Mouse (Mus musculus) cerebellum, postnatal 36 days (tissue): Measurements from ENCODE around the gene 1110004F10Rik.
A peak's percentile ranks its signal among the peaks of the same experiment; 100 is the strongest.

Source experiments
- DNase-seq, 2 experiments: peaks; one replicate each; pipeline ENCODE4 v3.0.0; 2021 to 2022; ENCODE audit warnings: mixed read lengths in 2 of 2

The 1110004F10Rik gene

DNA sequence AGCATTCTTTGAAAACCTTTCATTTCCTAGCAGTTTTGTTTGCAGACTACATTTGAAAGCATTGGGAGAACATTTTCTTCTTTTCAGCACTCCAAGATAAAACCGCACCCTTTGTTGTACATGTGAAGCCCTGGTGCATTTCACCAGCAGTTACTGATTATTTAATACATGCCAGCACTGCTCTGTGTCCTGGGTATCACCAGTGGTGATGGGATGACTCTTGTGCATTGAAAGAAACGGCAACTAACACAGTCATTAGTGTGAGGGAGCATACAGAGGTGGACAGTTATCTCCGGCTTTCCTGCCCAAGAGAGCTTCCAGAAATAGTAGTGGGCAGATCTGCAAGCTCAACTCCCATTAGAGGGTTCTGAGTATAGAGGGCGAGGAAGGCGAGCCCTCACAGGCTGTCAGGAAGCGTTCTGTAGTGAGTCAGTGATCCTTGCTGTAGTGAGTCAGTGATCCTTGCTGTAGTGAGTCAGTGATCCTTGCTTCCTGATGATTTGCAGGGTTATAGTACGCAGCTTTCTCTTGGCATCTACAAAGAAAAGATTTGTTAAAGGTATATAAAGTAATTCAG, 60.8 kb downstream of the 1110004F10Rik start:
- no peak for DNase-seq

DNA sequence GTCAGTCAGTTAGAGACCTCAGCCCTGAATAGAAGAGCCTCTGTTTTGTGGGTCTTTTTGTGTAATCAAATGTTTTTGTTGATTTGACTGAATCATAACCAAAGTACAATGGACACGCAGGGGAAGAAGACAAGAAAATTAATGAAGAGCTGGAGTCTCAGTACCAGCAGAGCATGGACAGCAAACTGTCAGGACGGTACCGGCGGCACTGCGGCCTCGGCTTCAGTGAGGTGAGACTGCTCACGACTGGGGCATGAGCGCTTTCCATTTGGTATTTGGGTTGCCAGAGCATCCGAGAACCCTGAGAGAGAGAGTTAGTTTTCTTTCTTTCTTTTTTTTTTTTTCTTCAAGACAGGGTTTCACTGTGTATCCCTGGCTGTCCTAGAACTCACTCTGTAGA, 63.9 kb downstream of the 1110004F10Rik start:
- no peak for DNase-seq

- DNase-seq, result no peak
These were observed 71.5 kb downstream of the 1110004F10Rik start for GRCm38 (mm10) chr7:116110661-116111060.

DNA sequence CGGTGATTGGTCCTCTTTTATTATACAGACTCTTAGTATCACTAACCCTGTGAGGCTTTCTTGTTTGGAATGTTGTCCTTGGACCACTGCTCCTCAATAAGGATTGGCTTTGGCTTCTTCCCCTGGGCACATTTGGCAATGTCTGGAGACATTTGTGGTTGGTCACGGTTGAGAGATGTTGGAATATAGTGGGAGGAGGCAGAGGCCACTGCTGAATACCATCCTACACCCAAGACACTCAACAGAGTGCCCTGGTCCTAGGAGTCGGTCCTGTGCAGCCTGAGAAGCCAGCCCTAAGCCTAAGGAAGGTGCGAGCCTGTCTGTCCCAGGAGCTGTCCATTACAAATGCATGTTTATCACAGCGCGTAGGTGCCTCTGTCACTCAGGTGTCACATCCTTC, 72.3 kb downstream of the 1110004F10Rik start:
- DNase-seq, result no peak

DNA sequence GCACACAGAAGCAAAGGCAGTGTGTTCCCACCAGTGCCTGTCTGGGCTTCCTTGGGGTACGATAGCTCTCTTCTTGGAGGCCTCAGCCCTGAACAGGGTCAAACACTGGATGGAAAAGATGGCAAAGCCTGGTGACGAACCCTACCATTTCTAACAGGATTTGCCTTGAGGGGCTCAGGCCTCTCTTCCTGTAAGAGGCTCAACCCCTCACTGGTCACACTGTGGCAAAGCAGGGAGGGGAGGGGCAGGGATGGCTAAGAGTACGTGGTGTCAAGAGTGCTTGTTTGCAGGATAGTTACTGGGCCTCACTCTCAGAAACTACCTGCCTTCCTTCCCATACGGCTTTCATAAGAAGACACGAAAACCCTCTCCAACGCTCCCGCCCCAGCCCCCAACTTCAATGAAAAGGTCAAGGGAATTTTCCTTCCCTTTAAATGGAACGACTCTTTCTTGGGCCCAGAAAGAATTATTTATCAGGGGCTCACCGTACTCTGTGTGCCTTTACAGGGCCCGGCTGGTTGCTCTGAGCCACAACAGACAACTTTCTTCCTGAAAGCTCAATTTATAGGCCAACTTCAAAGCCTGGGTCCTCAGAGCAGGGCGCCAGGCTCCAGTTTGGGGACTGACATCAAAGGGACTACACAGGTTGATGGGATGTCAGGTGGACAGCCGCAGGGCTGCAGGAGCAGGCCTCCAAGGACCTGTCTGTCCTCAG, 76.2 kb downstream of the 1110004F10Rik start:
- DNase-seq, result no peak

- no peak for DNase-seq
These were observed 76.8 kb downstream of the 1110004F10Rik start for GRCm38 (mm10) chr7:116115991-116116390.

DNA sequence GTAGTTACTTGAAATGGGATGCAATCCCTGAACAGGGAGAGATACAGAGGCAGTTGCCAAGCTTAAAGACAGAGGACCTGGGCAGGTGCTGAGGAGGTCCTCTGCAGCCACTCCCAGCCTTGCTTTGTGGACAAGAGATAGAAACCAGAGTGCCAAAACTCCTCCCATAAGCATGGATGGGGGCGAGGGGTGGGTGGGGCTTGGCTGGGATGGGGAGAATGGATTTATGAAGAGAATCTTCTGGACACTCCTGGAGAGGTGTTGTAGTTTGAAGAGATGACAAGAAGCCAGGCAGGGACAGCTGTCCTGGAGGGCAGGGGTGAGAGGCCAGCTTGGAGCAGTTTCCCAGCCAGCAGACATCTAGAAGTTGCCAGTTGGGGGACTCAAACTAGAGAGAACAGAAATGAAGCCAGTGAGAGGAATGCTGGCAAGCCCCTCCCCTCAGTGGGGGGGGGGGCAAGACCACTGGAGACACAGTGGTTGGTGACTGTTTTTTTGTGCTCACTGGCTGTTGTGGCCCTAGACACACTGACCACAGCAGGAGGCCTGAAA, 80.2 kb downstream of the 1110004F10Rik start:
- DNase-seq, result no peak

DNA sequence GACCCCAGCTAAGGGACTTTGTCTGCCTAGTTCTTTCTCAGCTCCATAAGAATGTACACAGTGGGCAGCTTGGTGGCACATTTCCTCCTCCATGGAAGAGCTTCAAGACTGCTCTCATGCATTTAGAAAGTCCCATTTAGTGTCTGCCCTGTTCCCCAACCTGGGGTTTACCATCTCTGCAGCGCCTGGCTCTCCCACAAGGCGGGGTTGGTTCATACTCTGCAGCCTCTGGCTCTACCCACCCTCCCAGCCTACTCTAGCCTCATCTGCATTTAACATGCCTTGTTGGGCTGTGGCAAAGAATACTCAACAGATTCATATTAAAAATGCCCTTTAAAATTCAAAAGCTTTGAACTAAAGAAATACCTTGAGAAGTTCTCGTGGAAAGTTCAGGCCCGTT, 81.5 kb downstream of the 1110004F10Rik start:
- DNase-seq, result no peak

DNA sequence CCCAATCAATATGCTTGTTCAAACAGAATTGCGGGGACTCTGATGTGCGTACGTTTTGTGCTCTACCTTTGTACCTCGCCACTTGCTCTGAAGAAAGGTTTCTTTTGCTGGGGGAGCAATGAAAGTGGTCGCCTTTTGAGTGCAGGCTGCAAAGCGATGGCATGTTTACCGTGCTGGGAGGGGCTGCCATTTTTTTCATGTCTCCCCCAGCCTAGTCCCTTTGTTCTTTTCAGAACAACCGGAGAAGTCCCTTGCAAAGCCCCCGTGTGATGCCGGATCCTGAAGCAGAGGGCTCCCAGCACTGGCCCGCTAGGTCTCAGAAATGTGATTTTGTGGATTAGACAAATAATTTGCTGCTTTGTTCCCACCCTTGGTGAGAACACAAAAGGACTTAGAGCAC, 82.0 kb downstream of the 1110004F10Rik start:
- DNase-seq, result no peak

GRCm38 (mm10) chr7:116122981-116123596, 83.9 kb downstream of the 1110004F10Rik start:
- DNase-seq, result no peak

GRCm38 (mm10) chr7:116123597-116123985, 84.4 kb downstream of the 1110004F10Rik start:
- DNase-seq, result no peak

DNA sequence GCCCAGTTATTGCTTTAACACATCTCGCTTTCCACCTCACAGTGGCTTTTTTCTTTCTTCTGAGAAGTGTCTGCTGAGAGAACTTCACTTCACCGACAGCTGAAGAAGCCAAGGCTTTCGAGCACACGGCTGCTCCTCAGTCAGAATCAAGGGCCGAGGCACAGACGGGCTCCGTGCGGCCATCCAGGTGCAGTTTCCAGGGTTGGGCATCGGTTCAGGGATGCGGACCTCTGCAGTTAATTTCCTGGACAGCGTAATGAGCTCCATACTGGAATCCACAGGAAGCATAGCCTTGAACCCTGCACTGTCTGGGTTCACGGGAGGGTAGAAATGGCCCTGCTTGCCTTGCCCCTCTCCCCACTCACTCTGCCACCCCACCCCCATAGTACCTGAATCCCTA, 84.9 kb downstream of the 1110004F10Rik start:
- DNase-seq, result no peak

DNA sequence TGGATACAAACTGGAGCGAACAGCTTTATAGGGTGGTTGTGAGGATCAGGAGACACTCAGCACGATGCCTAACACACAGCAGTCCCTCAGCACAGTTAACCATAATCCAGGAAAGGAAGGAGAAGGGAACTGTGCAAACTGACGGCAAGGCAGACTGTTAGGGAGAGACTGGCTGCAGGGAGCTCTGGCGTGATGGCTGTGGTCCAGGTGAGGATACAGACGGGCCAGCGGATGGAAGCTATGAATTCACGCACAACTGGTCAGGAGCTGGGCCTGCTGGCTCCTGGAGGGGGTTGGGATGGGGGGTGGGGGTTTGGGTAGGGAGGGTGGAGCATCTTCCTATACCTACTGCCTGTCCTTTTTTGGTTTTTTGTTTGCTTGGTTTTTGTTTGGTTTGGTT, 86.5 kb downstream of the 1110004F10Rik start:
- DNase-seq, result no peak

- DNase-seq, result no peak
These were observed 87.9 kb downstream of the 1110004F10Rik start for GRCm38 (mm10) chr7:116127052-116127451.

- DNase-seq, result no peak
These were observed 89.1 kb downstream of the 1110004F10Rik start for GRCm38 (mm10) chr7:116128286-116128685.

DNA sequence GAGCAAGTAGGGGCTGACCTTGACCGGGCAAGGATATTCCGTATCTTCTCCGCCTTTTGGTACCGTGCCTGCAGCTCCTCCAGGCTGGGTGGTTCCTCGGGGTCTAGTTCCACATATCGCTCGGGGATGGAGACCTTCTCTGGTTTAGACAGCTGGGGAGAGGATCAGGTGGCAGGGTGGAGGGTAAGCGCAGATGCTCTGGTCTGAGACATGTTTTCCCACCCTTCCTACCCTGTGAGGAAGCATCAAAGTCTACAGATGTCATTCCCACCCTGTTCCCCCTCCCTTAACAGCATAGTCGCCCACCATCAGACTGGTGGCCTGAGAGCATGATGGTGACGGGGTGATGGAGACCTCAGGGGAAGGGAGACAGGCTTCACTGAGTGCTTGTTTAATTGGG, 90.2 kb downstream of the 1110004F10Rik start:
- DNase-seq, result no peak

DNA sequence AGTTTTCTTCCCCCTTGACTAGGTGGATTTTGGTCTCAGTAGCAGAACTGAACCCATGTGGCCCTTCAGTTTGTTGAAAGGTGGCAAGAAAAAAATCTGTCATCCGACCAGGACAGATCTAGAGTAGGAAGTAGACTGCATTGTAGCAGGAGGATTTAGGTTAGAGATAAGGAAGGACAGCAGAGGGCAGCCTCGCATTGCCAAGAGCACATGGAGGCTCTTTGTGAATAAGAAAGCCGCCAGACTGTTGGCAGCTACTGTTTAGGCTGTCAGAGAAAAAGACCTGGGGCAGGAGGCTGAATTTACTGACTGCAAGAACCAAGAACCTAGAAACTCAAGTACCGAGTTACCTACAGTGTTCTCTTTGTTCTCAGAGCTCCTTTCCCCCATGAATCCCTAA, 92.2 kb downstream of the 1110004F10Rik start:
- DNase-seq, result no peak

DNA sequence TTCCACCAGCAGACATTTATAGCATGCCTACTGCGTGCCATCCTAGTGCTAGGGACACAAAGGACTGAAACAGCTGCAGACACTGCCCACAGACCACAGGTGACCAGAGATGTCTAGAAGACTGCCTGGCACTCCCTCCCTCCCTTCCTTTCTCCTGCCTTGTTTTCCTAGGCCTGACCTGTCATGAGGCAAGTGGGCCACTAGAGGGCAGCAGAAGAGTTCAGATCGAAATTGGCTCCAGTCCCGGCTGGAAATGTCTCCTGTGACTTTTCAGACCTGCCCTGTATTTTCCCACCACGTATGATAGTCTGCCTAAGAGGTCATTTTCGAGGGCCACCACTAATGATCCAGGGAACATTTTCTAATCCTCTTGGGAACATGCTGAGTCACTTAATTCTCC, 92.9 kb downstream of the 1110004F10Rik start:
- DNase-seq, result peak; percentile 76 to 82

DNA sequence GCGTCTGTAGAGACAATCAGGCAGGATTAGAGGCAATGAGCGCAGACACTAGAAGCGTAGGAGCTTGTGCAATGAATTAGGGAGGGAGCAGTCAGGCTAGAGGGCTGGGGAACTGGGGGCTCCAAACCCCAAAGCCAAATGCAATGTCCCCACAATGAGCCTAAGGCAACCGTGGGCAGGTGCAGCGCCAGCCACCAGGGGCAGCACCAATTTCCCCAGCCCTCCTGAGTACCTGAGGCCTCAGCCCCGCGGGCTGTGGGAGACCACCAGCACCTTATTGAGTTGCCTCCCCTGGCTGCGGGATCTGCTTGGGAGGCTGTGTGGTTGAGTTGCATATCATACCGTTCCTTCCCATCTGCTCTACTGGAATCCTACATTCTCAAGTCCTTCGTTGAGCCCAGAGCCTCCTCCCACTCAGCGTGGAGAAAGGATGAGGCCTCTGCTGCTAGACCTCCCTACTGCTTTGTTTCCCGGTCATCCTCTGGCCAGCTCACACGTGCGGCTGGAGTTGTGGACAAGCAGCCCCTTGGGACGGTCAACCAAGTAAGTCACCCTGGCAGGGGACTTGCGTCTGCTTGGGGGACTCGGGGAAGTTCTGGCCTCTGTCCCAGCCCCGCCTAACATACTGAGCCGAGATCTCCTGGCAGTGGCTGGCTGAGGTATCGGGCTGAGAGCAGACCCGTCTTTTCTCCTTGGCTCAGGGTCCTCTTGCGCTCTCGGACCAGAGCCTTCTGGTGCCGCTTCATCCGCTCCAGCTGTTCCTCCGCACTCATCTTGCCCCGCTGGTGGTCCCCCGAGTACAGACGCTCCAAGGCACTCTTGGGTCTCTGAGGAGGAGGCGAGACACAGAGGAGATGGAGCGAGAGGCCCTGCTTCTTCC, 95.5 kb downstream of the 1110004F10Rik start:
- DNase-seq, result no peak

DNA sequence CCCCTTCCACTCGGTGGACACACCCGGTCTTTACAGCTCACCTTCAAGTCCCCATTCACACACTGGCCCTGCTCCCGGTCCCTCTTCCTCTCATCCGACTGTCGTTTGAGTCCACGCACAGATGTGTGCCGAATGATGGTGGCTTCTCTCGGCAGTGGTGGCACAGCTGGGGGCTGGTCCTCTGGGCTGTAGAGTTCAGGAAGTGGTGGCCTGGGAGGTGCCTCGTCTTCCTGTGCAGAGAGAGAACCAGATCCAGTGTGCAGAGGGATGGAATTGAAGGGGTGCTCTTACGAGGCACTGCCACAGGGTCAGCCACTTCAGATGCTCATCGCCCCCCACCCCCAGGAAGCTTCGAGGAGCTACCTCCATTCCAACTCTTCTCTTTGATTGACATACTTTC, 98.0 kb downstream of the 1110004F10Rik start:
- DNase-seq, result no peak

DNA sequence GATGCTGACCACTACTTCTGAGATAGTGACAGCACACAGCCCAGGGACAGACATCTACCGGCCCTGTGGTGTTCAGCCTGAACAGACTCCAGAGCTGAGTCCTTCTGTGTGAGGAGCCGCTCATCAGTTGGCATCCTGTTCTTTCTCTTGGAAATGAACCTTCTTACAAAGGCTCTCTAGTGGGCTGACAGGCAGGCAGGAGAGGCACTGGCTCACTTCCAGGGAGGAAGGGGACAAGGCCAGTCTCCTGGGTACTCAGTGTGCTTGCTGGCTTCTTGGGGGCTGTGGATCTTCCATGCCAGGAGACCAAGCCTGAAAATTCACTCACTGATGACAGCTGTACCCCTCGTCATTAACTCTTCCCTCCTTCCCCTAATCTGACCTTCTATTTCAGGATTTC, 98.5 kb downstream of the 1110004F10Rik start:
- DNase-seq, result no peak

DNA sequence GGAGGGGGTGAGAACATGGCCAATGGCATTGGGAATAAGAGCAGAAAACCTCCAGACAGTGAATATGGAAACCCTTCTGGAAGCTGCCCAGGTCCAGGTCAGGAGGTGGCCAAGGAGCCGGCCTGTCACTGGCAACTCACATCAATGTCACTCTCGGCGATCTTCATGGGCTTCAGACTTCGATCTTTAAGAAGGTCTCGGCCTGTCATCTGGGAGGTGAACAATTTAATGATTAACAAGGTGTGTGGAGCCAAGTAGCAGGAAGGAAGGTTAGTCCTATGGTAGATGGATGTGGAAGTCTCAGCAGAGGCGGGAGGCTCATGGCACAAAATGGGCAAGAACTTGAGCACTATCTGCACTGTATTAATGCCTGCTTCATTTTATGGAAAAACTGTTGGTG, 105.8 kb downstream of the 1110004F10Rik start:
- no peak for DNase-seq

DNA sequence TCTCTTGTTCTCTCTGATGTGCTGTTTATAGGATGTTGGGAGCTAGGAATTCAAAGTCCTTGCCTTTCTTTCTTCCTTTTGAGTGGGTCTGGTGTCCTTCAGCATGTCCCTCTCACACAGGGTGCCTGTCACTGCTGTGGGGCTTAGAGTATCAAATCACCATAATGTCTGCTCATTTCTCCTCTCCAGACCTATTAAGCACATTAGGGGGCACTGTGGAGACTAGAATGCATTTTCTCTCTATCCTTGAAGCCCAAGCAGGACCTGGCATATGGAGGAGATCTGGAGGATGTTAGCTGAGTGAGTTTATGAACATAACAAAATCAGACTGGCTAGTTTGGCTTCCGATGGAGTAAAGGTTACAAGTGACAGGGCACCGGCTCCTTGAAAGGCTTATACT, 107.9 kb downstream of the 1110004F10Rik start:
- no peak for DNase-seq
